Mouse (Mus musculus): Measurements from ENCODE around the gene Slc26a3.

DNA sequence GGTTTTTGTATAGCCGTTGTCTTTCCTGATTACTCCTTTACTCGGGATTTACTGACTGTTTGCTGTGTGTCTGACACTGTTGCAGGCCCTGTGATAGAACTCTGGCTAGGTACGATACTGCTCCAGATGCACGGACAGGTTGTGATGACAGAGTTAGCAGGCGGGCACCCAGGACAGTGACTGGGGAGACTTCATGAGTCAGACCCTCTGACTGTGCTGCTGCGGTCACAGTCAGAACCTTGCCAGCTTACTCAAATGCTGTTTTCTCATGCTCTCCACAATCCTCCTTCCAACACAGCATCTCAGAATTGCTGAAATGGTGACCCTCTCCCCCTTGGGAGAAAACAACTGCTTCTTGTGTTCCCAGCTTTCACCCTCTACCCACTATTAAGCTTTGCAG is 117.8 kb downstream of the Slc26a3 start:
- TF ChIP-seq CTCF (IDR thresholded peaks at IDR 0.05; ENCODE audit: extremely low read depth, insufficient read length, insufficient replicate concordance, low read depth, low read length) (no peak), POLR2A (IDR thresholded peaks at IDR 0.05; ENCODE audit: low read depth, low read length) (no peak)
